Mouse (Mus musculus) heart, postnatal 0 days (tissue): ENCODE measurements at regions not wholly inside any gene's neighbourhood (a gene's known extent, or its start where the extent isn't known, plus 50 kb on each side); places are given as distances from the start of the nearest gene placed in this dataset.

Experiments
- CTCF ChIP-seq: IDR thresholded peaks from 2 replicates; pipeline ENCODE4 v1.5.1; 2016; ENCODE audit warnings: antibody characterized with exemption, control low read depth, low read depth
- EP300 ChIP-seq: IDR thresholded peaks from 2 replicates; pipeline ENCODE4 v1.6.1; 2016; ENCODE audit warnings: antibody characterized with exemption, low read depth

DNA sequence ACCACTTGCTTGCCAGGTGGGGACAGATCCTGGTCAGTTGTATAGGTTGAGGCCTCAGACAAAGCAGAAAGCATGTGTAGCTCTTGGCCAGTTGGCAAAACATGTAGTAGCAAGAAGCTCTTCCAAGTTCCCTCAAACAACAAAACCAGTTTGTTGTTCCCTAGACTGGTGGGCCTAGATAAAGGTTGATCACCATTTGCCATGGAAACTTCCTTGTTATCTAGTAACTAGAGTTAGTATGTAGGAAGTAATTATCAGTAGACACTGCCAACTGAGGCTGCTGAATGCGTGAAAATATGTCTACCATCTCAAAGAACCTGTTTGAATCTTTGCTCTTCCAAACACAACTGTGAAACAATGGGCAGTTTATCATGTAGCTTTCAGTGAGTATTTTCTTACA is 1098.7 kb downstream of the Pcdh18 start:
- TF ChIP-seq EP300: no peak
- no peak for TF ChIP-seq CTCF
